17 mouse cellular contexts compared by ENCODE assay signal in the genomic region with DNA sequence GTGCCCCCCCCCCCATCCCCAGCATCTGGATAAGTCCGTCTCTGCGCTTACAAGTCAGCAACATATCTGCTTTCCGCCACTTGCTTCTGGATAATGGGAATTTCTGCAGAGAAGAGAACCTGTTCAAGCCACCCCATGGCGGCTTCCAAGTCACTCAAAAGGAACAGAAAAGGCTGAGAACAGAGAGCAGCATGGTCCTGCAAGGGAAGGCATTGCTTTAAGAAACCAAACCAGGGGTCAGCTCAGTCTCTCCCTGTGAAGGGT.
"Had no signal": no experiment of that assay in that cellular context is flagged by ENCODE, and none has a peak within 500 bp of the region (broad histone marks: within the 10 kb centered on the region; RNA-seq: fewer than 3 reads in every experiment).

No protein-coding gene starts in this region.

- H3K4me2 ChIP-seq: lung, embryonic 14.5 days; midbrain, embryonic 13.5 days; midbrain, embryonic 15.5 days had no signal

- H3K27ac ChIP-seq: midbrain, embryonic 10.5 days; midbrain, embryonic 13.5 days; midbrain, embryonic 15.5 days; neural tube, embryonic 13.5 days; neural tube, embryonic 15.5 days had no signal

- H3K36me3 ChIP-seq: midbrain, embryonic 10.5 days; midbrain, embryonic 13.5 days; midbrain, embryonic 15.5 days; neural tube, embryonic 13.5 days; neural tube, embryonic 15.5 days had no signal

- DNase-seq: lung, adult 18-20 months; lung, embryonic 14.5 days; lung, postnatal 10 days; lung, postnatal 4 days; right cerebral cortex, adult 18-20 months; right cerebral cortex, postnatal 25 days; right cerebral cortex, postnatal 4 days; spleen, adult 18-20 months; thymus, adult 18-20 months; thymus, postnatal 14 days; thymus, postnatal 36 days had no signal

- H3K27me3 ChIP-seq: midbrain, embryonic 13.5 days; midbrain, embryonic 15.5 days had no signal

- ATAC-seq: midbrain, embryonic 13.5 days; midbrain, embryonic 15.5 days had no signal

- H3K9ac ChIP-seq: lung, embryonic 14.5 days; midbrain, embryonic 13.5 days; midbrain, embryonic 15.5 days; neural tube, embryonic 13.5 days; neural tube, embryonic 15.5 days had no signal

- H3K4me3 ChIP-seq: midbrain, embryonic 10.5 days; midbrain, embryonic 13.5 days; midbrain, embryonic 15.5 days; myocyte; neural tube, embryonic 13.5 days; neural tube, embryonic 15.5 days had no signal

- H3K9me3 ChIP-seq: midbrain, embryonic 10.5 days; midbrain, embryonic 13.5 days; midbrain, embryonic 15.5 days; neural tube, embryonic 13.5 days; neural tube, embryonic 15.5 days had no signal
